Mouse (Mus musculus) thymus, postnatal 4 days (tissue): Measurements from ENCODE around the gene Gm47841.

Experiments used
- DNase-seq: peaks from one replicate; pipeline ENCODE4 v3.0.0; 2021

The Gm47841 gene

GRCm38 (mm10) chr15:101039651-101040050, 7.5 kb downstream of the Gm47841 start:
- peak; percentile 48 for DNase-seq

DNA sequence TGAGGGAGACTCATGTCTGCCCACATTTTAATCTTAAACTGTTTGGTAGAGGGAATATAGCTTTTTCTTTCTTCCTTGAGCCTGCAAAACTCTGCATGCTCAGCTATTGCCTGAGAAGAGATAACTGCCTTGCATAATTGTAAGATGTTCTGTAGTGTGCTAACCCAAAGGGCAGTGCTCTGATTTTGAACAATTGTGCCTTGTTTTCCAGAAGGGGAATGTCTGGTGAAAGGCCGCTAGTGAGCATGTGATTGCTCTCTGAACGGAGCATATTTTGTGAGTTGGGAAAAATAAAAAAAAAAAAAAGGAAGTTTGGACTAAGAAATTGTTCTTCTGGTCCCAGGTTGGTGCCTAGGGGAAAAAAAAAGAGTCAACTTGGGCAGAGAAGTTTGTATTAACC, 18.2 kb downstream of the Gm47841 start:
- DNase-seq = no peak

- DNase-seq = no peak
Observed at GRCm38 (mm10) chr15:101011352-101011751, 35.8 kb downstream of the Gm47841 start.

DNA sequence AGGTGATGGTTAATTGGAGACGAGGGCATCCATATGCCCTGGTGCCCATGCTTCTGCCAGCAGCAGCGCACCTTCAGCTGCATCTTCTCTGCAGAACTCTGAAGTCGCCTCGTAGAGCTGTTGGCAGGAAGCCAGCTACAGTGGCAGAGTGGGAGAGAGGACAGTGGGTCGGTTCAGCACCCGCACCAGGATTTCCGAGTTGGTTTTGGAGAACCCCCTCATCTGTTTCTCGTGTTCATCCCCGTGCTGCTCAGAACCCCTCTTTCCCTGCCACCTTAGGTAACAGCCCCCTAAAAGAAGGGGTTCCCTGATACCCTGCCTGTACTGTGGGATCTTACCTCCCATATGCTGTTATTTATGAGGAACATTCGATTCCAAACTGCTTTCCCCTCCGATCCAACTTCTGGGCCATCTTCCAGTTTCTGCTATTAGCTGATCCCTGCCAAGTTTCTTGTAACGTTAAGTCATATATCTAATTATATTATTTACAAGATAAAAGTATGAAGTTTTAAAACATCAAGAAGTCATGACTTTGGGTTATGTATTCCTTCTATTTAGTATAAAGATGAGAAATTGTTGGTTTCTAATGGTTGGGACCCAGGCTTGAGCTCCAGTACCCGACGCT, 38.7 kb downstream of the Gm47841 start:
- DNase-seq = no peak

DNA sequence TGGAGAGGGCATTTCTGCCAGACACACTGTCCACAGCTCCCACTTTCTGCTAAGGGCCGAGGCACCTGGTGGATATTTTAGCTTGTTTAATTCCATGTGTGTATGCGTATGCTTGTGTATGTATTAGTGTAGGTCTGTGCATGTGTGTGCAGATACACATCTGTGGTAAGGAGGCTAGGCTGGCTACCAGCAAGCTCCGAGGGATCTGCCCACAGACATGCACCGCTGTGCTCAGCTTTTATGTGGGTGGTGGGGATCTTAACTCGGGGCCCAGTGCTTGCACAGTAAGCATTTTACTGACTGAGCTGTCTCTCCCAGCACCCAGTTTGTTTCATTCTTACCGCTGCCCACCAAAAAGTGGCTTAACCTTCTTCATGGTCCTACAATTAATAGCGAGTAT, 40.0 kb downstream of the Gm47841 start:
- no peak for DNase-seq

- DNase-seq = no peak
Observed at GRCm38 (mm10) chr15:101006251-101007040, 40.8 kb downstream of the Gm47841 start.

GRCm38 (mm10) chr15:101005717-101006116, 41.5 kb downstream of the Gm47841 start:
- DNase-seq = no peak

DNA sequence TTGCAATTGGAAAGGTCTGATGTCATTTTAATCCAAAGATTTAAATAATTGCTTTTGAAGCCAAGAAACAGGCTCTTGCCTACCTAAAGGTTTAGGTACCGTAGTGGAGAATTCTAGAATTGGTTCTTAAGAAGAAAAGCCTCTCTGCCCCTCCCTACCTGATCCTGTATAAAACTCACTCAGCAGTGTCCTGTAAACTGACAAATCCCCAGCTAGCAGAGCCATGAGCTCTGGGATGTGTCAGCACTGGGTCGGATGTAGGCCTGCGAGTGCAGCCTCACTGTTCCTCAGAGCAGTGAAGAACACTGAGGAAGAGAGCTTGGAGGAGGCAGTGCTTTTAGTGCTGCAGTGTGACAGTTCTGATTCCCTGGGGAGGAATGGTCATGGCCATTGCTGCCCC, 42.7 kb downstream of the Gm47841 start:
- DNase-seq = no peak

GRCm38 (mm10) chr15:101002466-101002865, 44.7 kb downstream of the Gm47841 start:
- no peak for DNase-seq

GRCm38 (mm10) chr15:101001685-101002084, 45.5 kb downstream of the Gm47841 start:
- DNase-seq = no peak

DNA sequence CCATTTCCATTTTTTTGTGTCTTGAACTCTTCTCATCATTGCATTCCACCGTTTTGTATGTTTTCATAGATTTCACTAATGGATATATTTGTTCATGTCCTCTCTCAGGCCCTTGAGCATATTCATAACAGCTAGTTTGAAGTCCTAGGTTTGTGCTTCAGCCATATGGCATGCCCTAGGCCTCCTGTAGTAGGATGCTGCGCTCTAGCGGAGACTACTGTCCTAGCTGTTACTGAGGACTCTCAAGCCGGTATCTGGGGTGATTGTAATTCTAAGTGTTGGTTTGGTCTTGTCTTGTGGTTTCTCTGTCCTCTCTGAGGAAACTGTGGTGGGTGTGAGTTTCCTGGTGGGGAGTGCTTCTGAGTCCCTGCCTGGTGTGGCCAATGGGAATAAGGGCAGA, 50.1 kb downstream of the Gm47841 start:
- peak; percentile 63 for DNase-seq
